Mouse (Mus musculus): ENCODE data around the gene Mov10l1.

DNA sequence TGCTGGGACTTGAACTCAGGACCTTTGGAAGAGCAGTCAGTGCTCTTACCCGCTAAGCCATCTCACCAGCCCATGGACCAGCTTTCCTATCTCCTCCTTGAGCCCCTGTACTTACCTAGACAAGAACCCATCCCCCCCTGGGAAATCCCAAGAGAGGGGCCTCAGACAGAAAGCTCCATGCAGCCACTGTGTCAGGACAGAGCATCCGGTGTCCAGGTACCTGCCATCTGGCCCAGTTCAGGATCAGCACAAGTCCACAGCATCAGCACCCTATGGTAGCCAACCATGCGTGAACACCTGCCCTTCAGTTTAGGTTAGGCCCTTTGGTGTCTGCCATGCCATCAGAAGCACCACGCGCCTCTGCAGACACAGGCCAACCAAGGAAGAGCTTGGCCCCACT, 82.2 kb downstream of the Mov10l1 start:
- TF ChIP-seq CTCF (IDR thresholded peaks at IDR 0.05; ENCODE audit: low read depth) (no peak), EP300 (IDR thresholded peaks at IDR 0.05; ENCODE audit: low read depth) (no peak)
